ENCODE assay signal across 25 mouse cellular contexts in genomic region chr16:78481065-78481464, GRCm38 (mm10).
DNase-seq lines count a peak whose midpoint lies in the region; ATAC-seq and TF ChIP-seq lines count a peak whose summit lies in the region.
"Had no signal": no experiment of that assay in that cellular context is flagged by ENCODE, and none has a peak within 500 bp of the region (broad histone marks: within the 10 kb centered on the region; RNA-seq: fewer than 3 reads in every experiment).

No protein-coding gene starts in this region.

- no peak overlapping the region for H3K9ac ChIP-seq in hindbrain, postnatal 0 days (replicated peaks; ENCODE audit: low read length)
- no peak overlapping the region for H3K9ac ChIP-seq in hindbrain, embryonic 16.5 days (ENCODE audit: low read depth, low read length)
- no peak overlapping the region for H3K9ac ChIP-seq in liver, adult 2 months (ENCODE audit: low read depth, low read length)
- no peak overlapping the region for H3K9ac ChIP-seq in forebrain, embryonic 15.5 days (replicated peaks)
- H3K9ac ChIP-seq: forebrain, embryonic 12.5 days; heart, embryonic 15.5 days; hindbrain, embryonic 13.5 days; liver, embryonic 13.5 days; midbrain, embryonic 13.5 days; neural tube, embryonic 12.5 days had no signal

- no peak overlapping the region for H3K27ac ChIP-seq in hindbrain, postnatal 0 days
- H3K27ac ChIP-seq in hindbrain, embryonic 16.5 days (ENCODE audit: low read depth, low read length) = no peak overlapping the region
- H3K27ac ChIP-seq in liver, adult 2 months (replicated peaks; ENCODE audit: insufficient read depth, low read depth, low read length) = no peak overlapping the region
- H3K27ac ChIP-seq in brown adipose tissue, adult 24 weeks (replicated peaks; ENCODE audit: low read depth, low read length) = peak overlapping the region; percentile 67
- H3K27ac ChIP-seq in forebrain, embryonic 15.5 days (replicated peaks) = no peak overlapping the region
- H3K27ac ChIP-seq: forebrain, embryonic 12.5 days; heart, embryonic 15.5 days; hindbrain, embryonic 13.5 days; layer of hippocampus, adult 2 months; liver, embryonic 13.5 days; midbrain, embryonic 13.5 days; neural tube, embryonic 12.5 days had no signal

- peak; percentile 17 to 18 for DNase-seq in cerebellum, postnatal 10 days
- DNase-seq in cerebellum, postnatal 25 days = no peak
- DNase-seq in hindbrain, postnatal 0 days (ENCODE audit: low spot score) = peak; percentile 16
- DNase-seq in liver, adult 2 months (ENCODE audit: extremely low read depth, low read depth, low spot score) = peak; percentile 79
- no peak for DNase-seq in liver
- DNase-seq: B cell, adult 2 months; cerebellum, adult 2 months; heart, postnatal 36 days; kidney, postnatal 25 days; liver, embryonic 13.5 days; lung, adult 2 months; lung, postnatal 14 days; right cerebral cortex, postnatal 14 days; thymus, postnatal 14 days had no signal

- H3K27me3 ChIP-seq in hindbrain, postnatal 0 days (ENCODE audit: insufficient read depth, low read length) = no peaks in the 10 kb centered on the region
- no peaks in the 10 kb centered on the region for H3K27me3 ChIP-seq in hindbrain, embryonic 16.5 days (replicated peaks; ENCODE audit: control insufficient read depth, insufficient read depth, low read length)
- H3K27me3 ChIP-seq in liver, adult 2 months (ENCODE audit: control insufficient read depth, insufficient read depth, low read length) = no peaks in the 10 kb centered on the region
- no peaks in the 10 kb centered on the region for H3K27me3 ChIP-seq in forebrain, embryonic 15.5 days
- H3K27me3 ChIP-seq: CH12.LX; forebrain, embryonic 12.5 days; heart, embryonic 15.5 days; hindbrain, embryonic 13.5 days; liver, embryonic 13.5 days; midbrain, embryonic 13.5 days; neural tube, embryonic 12.5 days had no signal

- TF ChIP-seq CTCF in hindbrain, postnatal 0 days (IDR thresholded peaks at IDR 0.05; ENCODE audit: low read depth) = no peak
- TF ChIP-seq CTCF in liver, adult 2 months (IDR thresholded peaks at IDR 0.05; ENCODE audit: low read depth, low read length) = no peak

- no peak for ATAC-seq in hindbrain, postnatal 0 days
- no peak for ATAC-seq in hindbrain, embryonic 16.5 days
- no peak for ATAC-seq in forebrain, embryonic 15.5 days (replicated peaks)
- ATAC-seq: midbrain, embryonic 13.5 days had no signal

- WGBS in hindbrain, postnatal 0 days = 69% methylated on average over 5 of the region's 5 CpGs
- 67% methylated on average over 5 of the region's 5 CpGs for WGBS in hindbrain, embryonic 16.5 days
- 69% methylated on average over 5 of the region's 5 CpGs for WGBS in liver, adult 2 months
- WGBS in forebrain, embryonic 15.5 days = 60% methylated on average over 5 of the region's 5 CpGs

- H3K79me2 ChIP-seq in liver, adult 2 months (ENCODE audit: control insufficient read depth, insufficient read depth, low read length) = no peaks in the 10 kb centered on the region

- no peak for TF ChIP-seq POLR2A in liver, adult 2 months (IDR thresholded peaks at IDR 0.05; ENCODE audit: extremely low read depth, insufficient read depth, low read length)

- no peaks in the 10 kb centered on the region for H3K36me3 ChIP-seq in hindbrain, postnatal 0 days (ENCODE audit: insufficient read depth, low read length)
- H3K36me3 ChIP-seq in hindbrain, embryonic 16.5 days (ENCODE audit: control insufficient read depth, insufficient read depth, low read length) = no peaks in the 10 kb centered on the region
- H3K36me3 ChIP-seq in liver, adult 2 months (ENCODE audit: control insufficient read depth, insufficient read depth, low read length) = no peaks in the 10 kb centered on the region
- no peaks in the 10 kb centered on the region for H3K36me3 ChIP-seq in forebrain, embryonic 15.5 days
- H3K36me3 ChIP-seq: forebrain, embryonic 12.5 days; G1E; heart, embryonic 15.5 days; hindbrain, embryonic 13.5 days; liver, embryonic 13.5 days; midbrain, embryonic 13.5 days; neural tube, embryonic 12.5 days had no signal

- no peak overlapping the region for H3K4me3 ChIP-seq in hindbrain, postnatal 0 days (ENCODE audit: low read length)
- H3K4me3 ChIP-seq in hindbrain, embryonic 16.5 days (ENCODE audit: low read length) = no peak overlapping the region
- no peak overlapping the region for H3K4me3 ChIP-seq in liver, adult 2 months (ENCODE audit: insufficient read depth, low read depth, low read length)
- no peak overlapping the region for H3K4me3 ChIP-seq in brown adipose tissue, adult 24 weeks (ENCODE audit: insufficient read depth, low read depth, low read length)
- H3K4me3 ChIP-seq in forebrain, embryonic 15.5 days = no peak overlapping the region
- H3K4me3 ChIP-seq: forebrain, embryonic 12.5 days; heart, embryonic 15.5 days; hindbrain, embryonic 13.5 days; layer of hippocampus, adult 2 months; liver, embryonic 13.5 days; midbrain, embryonic 13.5 days; neural tube, embryonic 12.5 days had no signal

- H3K4me2 ChIP-seq in hindbrain, postnatal 0 days (ENCODE audit: low read depth, low read length) = no peak overlapping the region
- no peak overlapping the region for H3K4me2 ChIP-seq in hindbrain, embryonic 16.5 days (ENCODE audit: low read length)
- no peak overlapping the region for H3K4me2 ChIP-seq in forebrain, embryonic 15.5 days (replicated peaks)
- H3K4me2 ChIP-seq: forebrain, embryonic 12.5 days; heart, embryonic 15.5 days; hindbrain, embryonic 13.5 days; liver, embryonic 13.5 days; midbrain, embryonic 13.5 days; neural tube, embryonic 12.5 days had no signal

- H3K9me3 ChIP-seq in hindbrain, postnatal 0 days (ENCODE audit: low read length) = no peaks in the 10 kb centered on the region
- no peaks in the 10 kb centered on the region for H3K9me3 ChIP-seq in hindbrain, embryonic 16.5 days (ENCODE audit: control insufficient read depth, low read length)
- H3K9me3 ChIP-seq in forebrain, embryonic 15.5 days = no peaks in the 10 kb centered on the region
- H3K9me3 ChIP-seq: forebrain, embryonic 12.5 days; heart, embryonic 15.5 days; hindbrain, embryonic 13.5 days; liver, embryonic 13.5 days; midbrain, embryonic 13.5 days; neural tube, embryonic 12.5 days had no signal

- no peaks in the 10 kb centered on the region for H3K4me1 ChIP-seq in hindbrain, postnatal 0 days (ENCODE audit: insufficient read depth, low read length)
- H3K4me1 ChIP-seq in hindbrain, embryonic 16.5 days (ENCODE audit: control insufficient read depth, insufficient read depth, low read depth, low read length) = no peaks in the 10 kb centered on the region
- H3K4me1 ChIP-seq in liver, adult 2 months (ENCODE audit: control insufficient read depth, insufficient read depth, low read length) = no peaks in the 10 kb centered on the region
- H3K4me1 ChIP-seq in brown adipose tissue, adult 24 weeks (ENCODE audit: control insufficient read depth, insufficient read depth, insufficient read length, low read length) = peaks cover 5% of the 10 kb centered on the region; the same call in 1 of the 2 replicates
- H3K4me1 ChIP-seq in forebrain, embryonic 15.5 days = no peaks in the 10 kb centered on the region
- H3K4me1 ChIP-seq: forebrain, embryonic 12.5 days; heart, embryonic 15.5 days; hindbrain, embryonic 13.5 days; liver, embryonic 13.5 days; midbrain, embryonic 13.5 days; neural tube, embryonic 12.5 days had no signal

Comparison
In these comparisons a context has a peak if more than half of its experiments do, and no peak if none do; other contexts are left out.
1. DNase-seq: peak in cerebellum, postnatal 10 days (2 of 2), hindbrain, postnatal 0 days (single experiment) and liver, adult 2 months (single experiment); none in cerebellum, postnatal 25 days (0 of 2) and liver (single experiment).